Mouse (Mus musculus) kidney, adult 9 months (tissue): ENCODE data around the gene Kansl1l.

ENCODE experiments used
- DNase-seq: peaks from one replicate; pipeline ENCODE4 v3.0.0; 2022

Kansl1l gene

DNA sequence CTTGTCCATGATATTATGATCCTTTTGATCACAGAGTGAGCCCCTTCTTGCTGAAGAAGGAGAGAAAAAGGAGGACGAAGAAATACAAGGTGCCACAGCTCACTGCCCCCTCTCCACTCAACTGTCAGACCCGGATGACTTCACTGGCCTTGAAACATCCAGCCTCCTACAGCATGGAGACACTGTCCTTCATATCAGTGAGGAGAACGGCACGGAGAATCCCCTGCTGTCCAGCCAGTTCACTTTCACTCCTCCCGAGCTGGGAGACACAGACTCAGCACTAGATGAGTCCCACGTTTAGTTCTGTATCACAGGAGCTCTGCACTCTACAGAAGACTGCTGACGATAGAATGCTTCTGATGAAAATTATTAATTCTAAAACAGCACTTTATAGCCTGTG is 122.1 kb downstream of the Kansl1l start:
- no peak for DNase-seq

DNA sequence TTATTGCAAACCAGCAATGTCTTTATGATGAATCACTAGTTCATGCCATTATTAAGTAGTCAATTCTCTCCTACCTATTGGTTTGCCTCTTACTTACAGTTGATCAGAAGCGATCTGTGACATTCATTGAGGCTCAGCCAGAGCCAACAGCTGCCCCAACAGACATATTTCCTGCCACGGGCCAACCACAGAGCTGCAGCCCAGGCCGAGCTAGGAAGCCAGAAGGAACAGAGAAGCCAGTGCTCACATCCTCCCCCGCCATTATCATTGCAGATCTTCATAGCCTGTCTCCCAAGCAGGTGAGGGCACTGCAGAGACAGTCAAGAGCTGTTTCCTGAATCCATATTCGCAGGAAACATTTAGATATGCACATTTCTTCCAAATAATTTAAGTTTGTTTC is 123.1 kb downstream of the Kansl1l start:
- DNase-seq, result no peak

DNA sequence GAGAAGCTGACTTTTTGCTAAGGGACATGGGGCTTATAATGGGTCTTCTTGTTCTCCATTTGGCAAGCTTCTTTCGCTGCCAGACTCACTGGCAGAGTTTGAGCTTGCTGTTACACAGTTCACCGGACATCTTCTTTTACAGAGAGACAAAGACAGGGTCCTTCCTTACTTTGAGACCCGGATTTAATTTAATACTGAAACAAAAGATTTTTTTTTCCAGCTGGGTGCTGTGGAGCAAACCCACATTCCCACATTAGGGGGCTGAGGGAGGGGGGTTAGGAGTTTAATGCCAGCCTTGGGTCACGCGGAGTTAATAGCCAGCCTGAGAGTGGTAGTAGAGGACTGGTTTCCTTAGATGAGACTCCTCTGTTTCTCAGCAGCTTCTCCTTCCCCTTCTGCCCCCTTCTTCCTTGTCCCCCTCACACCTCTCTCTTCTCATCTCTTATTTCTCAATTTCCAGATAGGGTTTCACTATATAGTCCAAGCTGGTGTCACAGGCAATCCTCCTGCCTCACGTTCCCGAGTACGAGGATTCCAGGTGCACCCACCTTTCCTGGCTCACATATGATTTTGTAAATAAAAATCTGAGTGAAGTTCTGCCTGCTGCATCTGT is 124.5 kb downstream of the Kansl1l start:
- DNase-seq, result no peak

DNA sequence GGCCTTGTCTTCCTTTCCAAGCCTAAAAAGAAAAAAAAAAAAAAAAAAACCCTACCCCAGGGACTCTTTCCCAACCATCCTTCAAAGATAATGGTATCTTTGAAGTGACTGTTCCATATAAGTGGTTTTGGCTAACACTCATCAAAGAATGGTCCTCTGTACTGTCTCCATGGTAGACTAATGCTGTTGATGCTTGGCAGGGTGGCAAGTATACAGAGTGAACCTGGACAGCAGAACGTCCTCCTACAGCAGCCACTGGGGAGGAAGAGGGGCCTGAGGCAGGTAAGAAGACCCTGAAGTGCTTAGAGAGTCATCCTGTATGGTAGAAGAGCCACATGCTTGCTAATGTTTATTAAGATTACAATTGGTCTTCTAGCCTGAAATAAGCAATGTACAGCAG is 125.1 kb downstream of the Kansl1l start:
- no peak for DNase-seq

DNA sequence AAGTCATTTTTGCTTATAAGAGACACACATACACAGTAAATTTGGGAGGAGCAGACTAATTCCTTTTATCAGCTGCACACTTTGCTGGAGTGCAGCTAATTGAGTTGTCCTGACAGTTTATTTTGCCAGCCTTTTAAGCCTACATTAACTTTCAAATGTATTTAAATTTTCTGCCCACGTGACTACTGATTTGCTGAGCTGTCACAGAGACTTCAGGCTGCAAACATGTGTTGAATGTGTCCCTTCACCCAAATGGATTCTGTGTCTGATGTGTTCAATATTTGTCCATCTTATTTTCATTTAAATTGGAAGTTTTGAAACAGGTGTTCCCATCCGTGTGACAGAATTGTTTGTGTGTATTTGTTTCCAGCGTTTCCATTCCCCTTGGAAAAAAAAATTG is 125.6 kb downstream of the Kansl1l start:
- DNase-seq, result no peak

DNA sequence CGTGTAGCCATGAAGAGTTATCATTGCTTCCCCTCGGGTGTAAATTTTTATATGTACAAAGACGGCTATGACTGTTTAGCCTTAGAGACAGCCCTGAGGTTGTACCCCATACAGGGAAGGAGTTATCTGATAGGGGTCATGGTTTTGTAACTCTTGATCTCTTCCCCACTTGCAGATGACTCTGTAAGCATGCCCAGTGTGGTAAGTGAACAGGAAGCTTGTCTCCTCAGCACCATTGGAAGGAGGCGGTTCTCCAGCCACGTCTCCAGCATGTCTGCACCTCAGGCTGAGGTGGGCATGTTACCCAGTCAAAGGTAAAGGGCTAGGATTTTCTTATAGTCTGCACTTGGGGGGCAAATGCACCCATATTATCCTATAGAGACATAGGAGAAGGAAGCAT is 134.4 kb downstream of the Kansl1l start:
- no peak for DNase-seq

DNA sequence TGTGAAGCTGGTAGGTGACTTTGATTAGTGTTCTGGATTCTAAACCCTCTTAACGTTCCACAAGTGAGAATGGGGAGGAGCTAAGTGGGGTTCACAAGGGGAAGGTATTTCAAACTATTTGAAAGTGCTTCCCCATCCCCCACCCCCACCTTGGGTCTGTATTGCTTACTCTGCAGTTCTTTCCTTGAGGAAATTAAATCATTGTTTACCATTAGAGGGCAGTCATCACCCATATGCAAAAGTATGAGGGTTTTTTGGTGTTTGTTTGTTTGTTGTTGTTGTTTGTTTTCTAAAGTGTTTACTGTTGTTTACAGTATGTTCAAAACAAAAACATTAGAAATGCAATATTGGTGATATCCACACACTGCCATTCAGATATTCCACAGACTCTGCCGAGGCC is 138.7 kb downstream of the Kansl1l start:
- no peak for DNase-seq

DNA sequence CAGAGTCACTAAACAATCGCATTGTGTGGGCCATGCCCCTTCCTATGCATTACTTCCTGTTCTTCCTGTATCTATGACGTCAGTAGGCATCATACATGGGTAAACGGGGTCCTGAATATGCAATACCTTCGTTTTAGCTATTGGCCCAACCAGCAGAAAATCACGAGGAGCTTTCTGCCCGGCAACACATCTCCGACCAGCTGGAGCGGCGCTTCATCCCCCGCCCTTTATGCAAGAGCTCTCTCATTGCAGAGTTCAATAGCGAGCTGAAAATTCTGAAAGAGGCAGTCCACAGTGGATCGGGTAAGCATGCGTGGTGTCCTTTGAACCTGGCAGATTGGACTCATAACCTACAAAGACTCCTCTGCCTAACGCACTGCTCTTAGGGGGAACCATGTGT is 139.4 kb downstream of the Kansl1l start:
- DNase-seq, result no peak

DNA sequence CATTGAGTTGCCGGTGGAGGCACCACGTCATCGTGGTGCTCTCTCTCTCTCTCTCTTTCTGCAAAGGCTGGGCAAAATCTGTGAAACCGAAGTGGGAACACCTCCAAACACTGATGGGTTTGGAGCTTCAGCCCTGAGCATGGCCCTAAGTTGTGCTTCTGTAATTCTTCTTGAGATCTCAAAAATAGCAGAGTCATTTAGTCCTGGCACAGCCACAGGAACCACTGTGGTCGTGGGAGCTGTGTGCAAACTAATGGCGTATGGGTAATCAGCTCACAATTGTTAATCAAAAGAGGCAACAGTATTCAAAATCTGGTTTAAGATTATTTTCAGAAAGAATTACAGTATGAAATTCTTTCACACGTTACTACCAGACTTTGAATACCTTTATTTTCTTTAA is 144.6 kb downstream of the Kansl1l start:
- no peak for DNase-seq

DNA sequence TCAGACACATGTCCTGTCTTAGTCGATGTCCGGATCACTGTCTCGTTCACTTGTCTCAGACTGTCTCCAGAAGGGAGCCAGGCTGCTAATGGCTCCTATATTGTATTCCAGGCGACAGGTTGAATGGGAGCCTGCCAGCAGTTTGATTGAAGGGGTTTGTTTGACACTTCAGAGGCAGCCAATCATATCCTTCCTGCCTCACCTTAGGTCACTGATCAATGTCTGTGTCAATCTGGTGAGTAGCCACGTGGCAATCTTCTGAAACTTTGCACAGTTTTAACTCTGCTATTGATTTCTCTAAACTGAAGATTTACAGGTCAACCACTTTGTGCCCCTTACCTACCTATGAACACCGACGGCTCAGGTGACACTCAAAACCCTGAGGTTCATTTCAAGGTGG is 145.9 kb downstream of the Kansl1l start:
- no peak for DNase-seq
